Mouse (Mus musculus) heart, postnatal 0 days (tissue): ENCODE results near the gene Degs1. TPM values are rescaled to one million over a fixed set of nuclear protein-coding genes. Genes with fewer than 3 reads are reported as not detected.

Experiments used
- ATAC-seq: fragments of 200-750 bp; cut with Nextera tagmentation; 2 replicates; pipeline ENCODE4 v1.8.0; 2017; ENCODE audit warnings: low read depth, moderate number of reproducible peaks, moderate library complexity; ENCODE audit not compliant: insufficient read depth
- DNase-seq: peaks from one replicate; pipeline ENCODE4 v3.0.0-alpha.2; 2016; ENCODE audit warnings: low spot score
- H3K27ac ChIP-seq: fragments of 300-500 bp; sonication (generic); 2 replicates; pipeline ENCODE4 v1.5.1; 2014; ENCODE audit warnings: low read depth, mild to moderate bottlenecking
- H3K27me3 ChIP-seq: fragments of 300-500 bp; sonication (generic); 2 replicates; pipeline ENCODE4 v1.6.1; 2014; ENCODE audit warnings: low read length, mixed read lengths; ENCODE audit not compliant: control insufficient read depth, insufficient read depth
- H3K36me3 ChIP-seq: fragments of 300-500 bp; sonication (generic); replicated peaks from 2 replicates; pipeline ENCODE4 v1.6.1; 2014; ENCODE audit warnings: low read length, mixed read lengths; ENCODE audit not compliant: control insufficient read depth, insufficient read depth
- H3K4me1 ChIP-seq: fragments of 300-500 bp; sonication (generic); 2 replicates; pipeline ENCODE4 v1.6.1; 2014; ENCODE audit warnings: antibody characterized with exemption; ENCODE audit not compliant: control insufficient read depth, insufficient read depth
- H3K4me2 ChIP-seq: fragments of 300-500 bp; sonication (generic); 2 replicates; pipeline ENCODE4 v1.6.1; 2014; ENCODE audit warnings: low read depth, mild to moderate bottlenecking, low read length, moderate library complexity
- H3K4me3 ChIP-seq: fragments of 300-500 bp; sonication (generic); 2 replicates; pipeline ENCODE4 v1.5.1; 2014; ENCODE audit warnings: low read depth, low read length
- H3K9ac ChIP-seq: fragments of 300-500 bp; sonication (generic); replicated peaks from 2 replicates; pipeline ENCODE4 v1.6.1; 2014; ENCODE audit warnings: low read depth, low read length, mixed read lengths
- H3K9me3 ChIP-seq: fragments of 300-500 bp; sonication (generic); replicated peaks from 2 replicates; pipeline ENCODE4 v1.6.1; 2016; ENCODE audit warnings: low read length; ENCODE audit not compliant: control insufficient read depth
- CTCF ChIP-seq: IDR thresholded peaks from 2 replicates; pipeline ENCODE4 v1.5.1; 2016; ENCODE audit warnings: antibody characterized with exemption, control low read depth, low read depth
- EP300 ChIP-seq: IDR thresholded peaks from 2 replicates; pipeline ENCODE4 v1.6.1; 2016; ENCODE audit warnings: antibody characterized with exemption, low read depth
- WGBS: fragments of 180-500 bp; shearing (Covaris S2); extraction: QIAGEN DNeasy Blood & Tissue Kit; methylation state at CpG from one replicate; pipeline ENCODE4 v1.1.7; 2014; 5-methylcytosine and 5-hydroxymethylcytosine counted together
- polyA plus RNA-seq: library from polyadenylated mRNA; unstranded; fragments of >200 nt; fragmentation: Nextera tagmentation; extraction: Ambion mirVana; gene quantifications from 2 replicates; pipeline ENCODE4 v1.2.1, GENCODE M21; 2015
- total RNA-seq: library from RNA; depleted of rRNA; stranded (reverse); fragments of >200 nt; gene quantifications from 2 replicates; pipeline ENCODE4 v1.2.3, GENCODE M21; 2014; ENCODE audit warnings: low replicate concordance

The Degs1 gene
- total and polyA plus RNA-seq, 2 experiments from 2014 or later: 190 to 218 TPM

DNA sequence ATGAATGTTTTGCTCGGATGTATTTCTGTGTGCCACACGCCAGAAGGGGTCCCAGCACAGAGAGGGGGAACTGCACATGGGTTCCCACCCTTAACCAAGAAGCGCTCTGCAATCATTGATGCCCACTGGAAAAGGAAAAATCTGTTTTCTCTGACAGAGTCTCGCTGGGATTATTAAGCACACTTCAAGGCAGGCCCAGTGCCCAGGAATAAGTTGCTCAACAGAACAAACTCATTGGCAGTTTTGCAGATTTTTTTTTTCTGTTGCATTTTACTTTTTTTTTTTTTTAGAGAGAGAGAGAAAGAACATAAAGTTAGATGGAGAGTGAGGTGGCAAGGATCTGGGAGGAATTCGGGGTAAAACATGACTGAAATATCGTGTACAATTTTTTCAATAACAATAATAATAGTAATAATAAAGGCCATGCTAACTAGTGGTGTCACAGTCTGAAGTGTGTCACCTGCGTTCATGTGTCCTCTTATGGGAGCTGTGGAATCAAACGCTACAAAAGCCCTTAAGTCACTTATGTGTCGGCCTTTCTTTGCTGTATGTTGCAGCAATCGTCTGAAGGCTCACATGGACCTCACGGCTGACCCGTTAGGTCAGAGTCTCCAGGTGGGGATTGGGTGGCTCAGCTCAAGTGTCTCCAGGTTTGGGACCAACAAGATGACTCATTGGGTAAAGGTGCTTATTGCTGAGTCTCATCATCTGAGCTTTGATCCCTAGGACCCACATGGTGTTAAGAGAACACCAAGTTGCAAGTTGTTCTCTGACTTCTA is 28.7 kb downstream of the Degs1 start:
- Histone ChIP-seq H3K9me3 (no peaks in the 10 kb centered on the region), H3K27me3 (no peaks in the 10 kb centered on the region)
- no peak for TF ChIP-seq CTCF
- TF ChIP-seq EP300: no peak

DNA sequence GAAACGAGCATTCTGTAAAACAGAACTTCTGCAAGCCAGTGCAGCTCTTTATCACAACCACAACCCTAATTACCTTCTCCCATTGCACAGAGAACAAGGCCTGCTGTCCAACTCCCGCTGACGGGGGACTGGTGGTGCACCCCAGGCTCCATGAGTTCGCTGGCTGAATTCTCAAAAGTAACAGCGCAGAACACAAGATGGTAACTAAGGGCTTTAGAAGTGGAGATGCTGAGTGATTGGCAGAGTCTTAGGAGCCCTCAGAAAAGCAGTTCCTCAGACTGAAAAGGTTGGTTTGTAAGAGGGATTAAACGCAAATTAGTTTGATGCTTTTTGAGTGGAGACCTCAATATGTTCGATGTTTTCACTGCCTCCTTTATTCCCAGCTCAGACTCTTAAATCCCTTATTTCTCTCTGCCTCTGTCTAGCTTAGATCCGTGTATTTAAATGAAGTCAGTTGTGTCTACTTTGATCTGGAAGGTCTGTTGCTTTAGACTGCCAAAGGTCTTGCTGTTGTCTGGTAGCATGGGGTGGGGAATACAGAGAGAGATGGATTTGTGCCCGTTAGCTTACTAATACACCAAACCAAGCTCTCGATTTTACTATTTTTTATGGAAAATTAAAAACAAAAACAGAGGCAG is 30.0 kb downstream of the Degs1 start:
- WGBS: 84% methylated on average over 10 of the region's 10 CpGs
- Histone ChIP-seq H3K9ac (no peak overlapping the region), H3K27me3 (no peaks in the 10 kb centered on the region), H3K9me3 (no peaks in the 10 kb centered on the region), H3K4me2 (no peak overlapping the region), H3K27ac (no peak overlapping the region), H3K36me3 (no peaks in the 10 kb centered on the region), H3K4me3 (no peak overlapping the region), H3K4me1 (no peaks in the 10 kb centered on the region)
- no peak for TF ChIP-seq CTCF
- ATAC-seq (no peak), DNase-seq (no peak)

More for the DNA sequence above, 28.7 kb downstream of the Degs1 start:
- H3K4me3 ChIP-seq: no peak overlapping the region
- H3K9ac ChIP-seq: no peak overlapping the region
- DNase-seq (no peak), ATAC-seq (no peak)
- H3K4me1 ChIP-seq: no peaks in the 10 kb centered on the region
- no peak overlapping the region for H3K4me2 ChIP-seq
- no peaks in the 10 kb centered on the region for H3K36me3 ChIP-seq
- 85% methylated on average over 12 of the region's 12 CpGs for WGBS
- no peak overlapping the region for H3K27ac ChIP-seq

DNA sequence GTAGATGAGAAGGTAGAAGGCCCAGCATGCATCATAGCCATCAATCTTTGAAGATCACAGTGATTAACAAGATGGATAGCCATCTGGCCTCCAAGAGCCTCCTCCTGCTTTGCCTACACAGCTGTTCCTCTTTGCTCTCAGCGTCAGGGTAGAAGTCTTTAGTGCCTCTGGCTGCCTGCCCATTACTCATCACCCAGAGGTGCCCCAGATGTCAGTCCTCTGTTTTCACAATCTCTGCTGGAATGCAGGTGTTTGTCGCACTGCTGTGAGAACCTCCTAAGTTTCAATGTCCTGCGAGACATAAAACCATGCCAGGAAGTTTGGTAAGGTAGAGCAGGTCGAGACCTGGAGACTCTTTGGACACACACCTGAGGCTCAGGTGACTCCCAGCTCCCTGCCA is 31.9 kb downstream of the Degs1 start:
- Histone ChIP-seq H3K27ac (no peak overlapping the region), H3K4me2 (no peak overlapping the region), H3K4me3 (no peak overlapping the region), H3K27me3 (no peaks in the 10 kb centered on the region), H3K9ac (no peak overlapping the region), H3K4me1 (no peaks in the 10 kb centered on the region), H3K9me3 (no peaks in the 10 kb centered on the region), H3K36me3 (no peaks in the 10 kb centered on the region)
- ATAC-seq (no peak), DNase-seq (no peak)
- WGBS: 51% methylated on average over 4 of the region's 4 CpGs
- TF ChIP-seq EP300 (no peak), CTCF (no peak)

DNA sequence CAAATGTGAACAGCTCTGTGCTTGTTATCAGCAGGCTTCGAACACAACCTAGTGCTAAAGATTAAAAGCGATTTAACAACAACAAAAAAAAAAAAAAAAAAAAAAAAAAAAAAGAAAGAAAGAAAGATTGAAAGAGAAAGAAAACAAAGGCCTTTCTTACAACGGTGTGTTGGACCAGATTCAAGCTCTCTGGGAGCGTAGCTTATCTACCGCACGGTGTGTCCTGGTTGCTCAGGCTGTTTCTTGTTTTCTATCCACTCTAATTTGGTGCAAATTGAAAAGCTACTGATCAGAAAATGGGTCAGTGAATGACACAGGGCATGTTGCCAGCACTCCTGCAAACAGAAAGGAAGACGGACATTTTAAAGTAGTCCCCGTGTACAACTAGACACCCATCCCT is 33.3 kb downstream of the Degs1 start:
- Histone ChIP-seq H3K4me2 (0 out of 2 replicates have a peak overlapping the region, but pooled peaks have one; percentile 17), H3K4me3 (no peak overlapping the region), H3K36me3 (no peaks in the 10 kb centered on the region), H3K27me3 (no peaks in the 10 kb centered on the region), H3K9me3 (no peaks in the 10 kb centered on the region), H3K27ac (no peak overlapping the region), H3K9ac (no peak overlapping the region), H3K4me1 (no peaks in the 10 kb centered on the region)
- 29% methylated on average over 8 of the region's 8 CpGs for WGBS
- DNase-seq: no peak
- TF ChIP-seq CTCF (no peak), EP300 (no peak)
- no peak for ATAC-seq

DNA sequence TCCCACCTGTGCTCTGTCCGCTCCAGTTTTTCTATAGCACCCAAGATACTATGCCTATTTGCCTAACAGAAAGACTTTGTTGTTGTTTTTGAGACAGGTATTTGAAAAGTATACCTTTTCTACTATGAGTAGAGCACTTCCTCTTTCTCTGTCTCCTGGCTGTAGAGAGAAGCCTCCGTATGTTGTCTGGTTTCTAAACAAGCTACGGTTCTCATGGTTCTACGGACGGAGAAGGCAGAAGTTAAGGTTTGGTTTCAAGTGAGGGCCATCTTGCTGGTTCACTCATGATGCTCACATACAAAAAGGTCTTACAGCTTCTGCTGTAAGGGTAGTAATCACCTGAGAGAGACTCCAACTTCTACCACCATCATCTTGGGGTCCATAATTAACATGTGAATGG is 37.6 kb downstream of the Degs1 start:
- TF ChIP-seq EP300 (no peak), CTCF (no peak)
- H3K27ac ChIP-seq: no peak overlapping the region
- ATAC-seq (no peak), DNase-seq (no peak)
- no peaks in the 10 kb centered on the region for H3K4me1 ChIP-seq
- H3K4me3 ChIP-seq: no peak overlapping the region
- 91% methylated on average over 5 of the region's 5 CpGs for WGBS
- H3K36me3 ChIP-seq: no peaks in the 10 kb centered on the region
- no peaks in the 10 kb centered on the region for H3K27me3 ChIP-seq
- H3K9me3 ChIP-seq: no peaks in the 10 kb centered on the region
- no peak overlapping the region for H3K9ac ChIP-seq
- H3K4me2 ChIP-seq: no peak overlapping the region
